Mouse (Mus musculus): ENCODE results near the gene AU041133.
"Not testable (repeated sequence)": the region's sequence is repeated elsewhere in the genome, so short reads cannot be mapped to it uniquely, and the experiment has no call there.

AU041133 gene

GRCm38 (mm10) chr10:82127850-82128401 is at the start of gene AU041133:
AU041133 (plus strand) TSS chr10:82128013.
- in situ Hi-C loops (cut with MboI, MseI) = no loop called here

DNA sequence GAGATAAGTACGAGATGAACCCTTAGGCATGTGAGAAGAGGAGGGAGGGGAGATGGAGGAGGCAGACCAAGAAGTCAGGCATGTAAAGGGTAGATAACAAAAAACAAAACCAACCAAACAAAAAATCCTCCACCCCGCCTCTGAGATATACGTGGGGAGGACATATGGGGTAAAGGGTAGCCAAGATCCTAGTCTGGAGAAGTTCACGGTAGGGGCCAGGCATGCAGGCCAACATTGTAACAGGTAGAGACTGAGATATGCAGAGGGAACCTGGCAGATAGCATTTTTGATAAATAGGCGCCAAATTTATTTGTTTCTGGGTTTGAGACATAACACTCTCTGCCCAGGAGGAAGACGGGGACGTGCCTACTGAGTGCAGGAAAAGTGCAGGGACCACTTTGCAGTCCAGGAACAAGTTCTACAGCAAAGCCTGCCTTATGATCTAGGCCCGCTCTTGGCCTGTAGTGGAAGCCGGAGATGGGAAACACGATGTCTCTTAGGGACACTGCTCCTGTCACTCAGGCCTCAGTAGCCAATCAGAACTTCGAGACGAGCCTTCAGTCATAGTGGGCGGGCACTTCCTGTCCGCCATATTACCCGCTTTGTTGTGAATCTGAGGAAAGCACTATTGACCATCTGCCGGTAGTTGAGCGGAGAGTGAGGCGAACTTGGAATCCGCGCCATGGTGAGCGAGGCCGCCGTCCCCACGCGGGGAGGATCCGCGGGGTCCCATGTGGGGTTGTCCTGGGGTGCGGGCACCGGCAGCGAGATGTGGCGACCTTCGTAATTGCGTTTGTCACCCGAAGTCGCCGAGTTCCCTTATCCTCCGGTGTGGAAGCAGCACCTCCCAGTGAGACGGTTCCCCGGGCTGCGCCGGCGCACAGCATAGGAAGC is 44.8 kb upstream of the AU041133 start, which contains the start of gene BC024063:
TSS of gene BC024063 (plus strand) at position 626 of the 894 bp plus-strand sequence.
- in situ Hi-C loops (cut with MboI, MseI) = not testable (repeated sequence)

GRCm38 (mm10) chr10:82083622-82083971 is 44.2 kb upstream of the AU041133 start:
- in situ Hi-C loops (cut with MboI, MseI) = not testable (repeated sequence)

GRCm38 (mm10) chr10:82117206-82117605 is 10.6 kb upstream of the AU041133 start:
- in situ Hi-C loops (cut with MboI, MseI) = no loop called here

DNA sequence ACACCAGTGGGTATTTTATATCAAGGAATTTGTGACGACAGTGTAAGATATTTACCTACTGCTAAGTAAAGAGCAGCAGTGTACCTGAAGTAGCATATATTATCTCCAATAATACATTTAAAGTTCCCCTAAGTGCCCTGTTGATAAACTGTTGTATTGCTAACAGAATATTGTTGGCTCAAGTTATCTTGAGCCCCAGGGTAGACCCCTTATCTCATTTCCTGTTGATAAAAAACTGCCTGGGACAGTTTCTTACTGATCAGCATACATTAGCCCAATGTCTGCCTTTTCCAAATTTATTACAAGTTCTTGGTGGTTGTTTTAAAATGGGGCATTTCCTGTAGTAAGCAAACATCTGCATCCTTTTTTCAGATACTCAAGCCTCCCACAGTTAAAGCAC is 17.5 kb downstream of the AU041133 start:
- in situ Hi-C loops (cut with MboI, MseI) = no loop called here

- in situ Hi-C loops (cut with MboI, MseI) = no loop called here
These were observed 19.8 kb downstream of the AU041133 start for GRCm38 (mm10) chr10:82147571-82147970.

DNA sequence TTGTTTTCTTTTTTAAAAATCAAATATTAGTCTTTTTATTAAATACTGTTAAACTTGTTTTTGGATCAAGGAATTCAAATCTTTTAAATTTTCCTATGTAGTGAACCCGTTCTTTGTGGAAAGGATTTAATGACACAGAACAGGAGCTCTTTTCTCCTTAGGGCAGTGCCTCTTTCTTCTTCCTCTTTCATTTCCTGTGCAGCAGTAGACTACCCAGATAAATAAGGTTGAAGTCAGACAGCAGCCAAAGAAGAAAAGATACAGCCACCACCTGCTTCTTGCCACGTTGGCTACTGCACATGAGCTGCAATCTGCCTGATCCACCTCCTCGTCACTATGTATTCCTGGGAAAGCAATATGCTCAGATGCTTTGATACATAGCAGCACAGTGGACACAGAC is 40.0 kb downstream of the AU041133 start:
- in situ Hi-C loops (cut with MboI, MseI) = no loop called here

DNA sequence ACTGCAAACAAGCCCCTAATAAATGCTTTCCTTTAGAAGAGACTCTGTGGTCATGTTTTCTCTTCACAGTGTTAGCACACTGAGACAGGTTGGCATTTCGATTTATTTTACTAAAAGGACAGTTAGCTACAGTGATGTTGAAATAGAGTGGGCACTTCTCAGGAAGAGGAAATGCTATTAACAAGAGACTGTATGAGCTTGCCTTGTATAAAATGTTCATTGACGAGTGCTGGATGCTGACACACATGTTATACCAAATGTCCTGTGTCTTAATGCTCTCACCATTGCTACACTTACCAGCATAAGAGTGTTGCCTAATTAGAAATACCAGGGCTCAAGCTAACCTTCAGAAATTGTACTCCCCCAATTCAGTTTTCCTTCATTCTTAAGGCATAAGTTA is 42.0 kb downstream of the AU041133 start:
- in situ Hi-C loops (cut with MboI, MseI) = no loop called here

DNA sequence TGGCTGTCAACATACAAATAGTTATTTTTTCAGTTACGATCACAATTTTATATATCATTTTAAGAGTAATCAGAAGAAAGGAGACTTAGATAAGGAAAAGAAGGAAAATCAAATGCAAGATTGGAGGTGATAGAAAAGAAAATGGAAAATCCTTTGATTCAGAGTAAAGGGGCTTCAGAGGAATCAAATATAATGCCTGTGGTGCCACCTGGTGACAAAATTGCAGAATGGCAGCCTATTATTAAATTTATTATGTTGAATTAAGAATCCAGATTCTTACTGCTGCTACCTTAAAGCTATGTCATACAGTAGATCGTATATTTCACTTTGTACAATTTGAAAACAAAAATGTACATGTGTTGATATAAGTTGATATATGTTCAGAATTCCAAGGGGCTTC is 43.0 kb downstream of the AU041133 start:
- in situ Hi-C loops (cut with MboI, MseI) = no loop called here

DNA sequence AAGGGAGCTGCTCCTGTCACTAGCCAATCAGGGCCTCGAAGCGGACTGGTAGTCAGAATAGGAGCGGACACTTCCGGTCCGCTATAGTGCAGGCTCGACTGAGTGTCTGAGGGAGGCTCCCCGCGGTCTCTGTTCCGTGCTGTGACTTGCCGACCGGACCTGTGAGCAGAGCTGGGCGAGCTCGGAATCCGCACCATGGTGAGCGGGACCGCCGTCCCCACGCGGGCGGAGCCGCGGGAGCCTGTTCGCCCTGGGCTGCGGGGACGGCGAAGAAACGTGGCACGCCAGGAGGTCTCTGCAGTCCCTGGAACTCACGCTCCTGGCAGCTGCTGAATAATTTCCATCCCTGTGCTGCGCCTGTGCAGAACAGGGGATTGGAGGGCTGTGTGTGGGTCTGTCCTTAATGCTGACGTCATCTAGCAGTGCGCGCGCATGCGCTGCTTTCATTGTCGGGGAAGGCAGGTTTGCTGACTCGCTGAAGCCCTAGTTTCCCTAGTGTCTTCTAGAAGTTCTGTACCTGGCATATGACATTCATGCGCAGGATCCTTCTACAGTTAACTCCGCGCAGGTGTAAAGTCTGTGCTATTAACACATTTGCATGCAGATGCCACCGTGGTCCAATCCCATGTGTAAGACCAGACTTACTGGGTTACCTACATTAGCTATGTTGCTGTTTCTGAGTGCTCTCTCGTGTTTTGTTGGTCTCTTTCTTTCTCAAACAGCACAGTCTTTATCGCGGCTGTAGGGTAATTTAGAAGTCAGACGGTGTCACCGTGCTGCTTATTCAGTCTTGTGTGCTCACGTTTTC is 50.6 kb downstream of the AU041133 start:
- in situ Hi-C loops (cut with MboI, MseI) = no loop called here

All from T-helper 1 cell (primary cell).